Mouse (Mus musculus): ENCODE measurements at regions not wholly inside any gene's neighbourhood (a gene's known extent, or its start where the extent isn't known, plus 50 kb on each side); places are given as distances from the start of the nearest gene placed in this dataset.

GRCm38 (mm10) chr11:112303091-112303490, 478.9 kb upstream of the Sox9 start:
- TF ChIP-seq CTCF (IDR thresholded peaks at IDR 0.05; ENCODE audit: low read depth), result no peak
- TF ChIP-seq EP300 (IDR thresholded peaks at IDR 0.05; ENCODE audit: low read depth), result no peak

Data from liver, embryonic 14.5 days (tissue).